Mouse (Mus musculus): ENCODE results near the gene Mbtd1.

Mbtd1 gene

DNA sequence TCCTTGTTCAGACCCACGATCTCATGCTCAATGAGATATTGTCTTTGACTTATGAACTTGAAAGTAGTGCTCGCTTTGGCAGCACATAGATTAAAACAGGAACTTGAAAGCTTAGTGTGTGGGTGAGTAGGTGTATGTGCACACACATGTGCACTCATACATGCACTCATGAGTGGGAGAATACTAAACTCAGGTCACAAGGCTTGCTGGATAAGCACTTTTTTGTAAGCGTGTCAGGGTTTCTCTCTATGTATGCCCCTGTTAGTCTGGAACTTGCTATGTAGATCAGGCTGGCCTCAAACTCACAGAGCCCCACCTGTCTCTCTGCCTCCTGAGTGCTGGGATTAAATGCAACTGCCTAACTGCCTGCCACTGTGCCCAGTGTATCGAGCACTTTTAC is 101.4 kb downstream of the Mbtd1 start:
- no peak for DNase-seq (ENCODE audit: low spot score)

DNA sequence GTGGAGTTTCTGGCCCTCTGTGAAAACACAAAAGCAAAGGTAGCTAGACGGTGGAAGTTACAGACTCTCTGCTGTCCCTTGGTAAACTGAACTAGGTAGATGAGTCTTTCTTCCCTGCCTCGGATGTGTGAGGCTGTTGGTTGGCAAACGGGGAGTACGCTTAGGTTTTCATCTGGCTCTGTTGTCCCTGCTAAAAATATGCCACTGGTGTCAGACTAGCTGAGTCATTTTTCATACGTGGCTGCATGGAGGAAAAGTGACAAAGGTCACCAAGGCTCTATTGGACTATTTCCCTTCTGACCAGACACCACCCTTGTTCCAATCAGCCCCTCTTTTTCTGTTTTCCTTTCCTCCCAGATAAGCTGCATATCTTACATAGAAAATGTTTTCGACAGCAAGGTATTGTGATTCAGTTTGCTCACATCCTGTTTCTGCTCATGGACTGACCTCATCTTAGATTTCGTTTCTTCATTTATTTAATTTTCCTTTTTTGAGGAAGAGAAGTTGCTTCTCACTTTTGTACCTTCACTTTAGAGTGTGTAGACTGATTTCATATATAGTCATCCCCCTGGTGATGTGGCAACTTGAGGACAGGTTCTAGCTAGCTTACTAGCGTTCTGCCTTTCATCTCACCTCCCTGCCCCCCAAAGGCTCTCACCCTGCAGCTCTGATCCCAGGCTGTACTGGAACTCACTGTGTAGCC is 102.1 kb downstream of the Mbtd1 start:
- no peak for DNase-seq (ENCODE audit: low spot score)

DNA sequence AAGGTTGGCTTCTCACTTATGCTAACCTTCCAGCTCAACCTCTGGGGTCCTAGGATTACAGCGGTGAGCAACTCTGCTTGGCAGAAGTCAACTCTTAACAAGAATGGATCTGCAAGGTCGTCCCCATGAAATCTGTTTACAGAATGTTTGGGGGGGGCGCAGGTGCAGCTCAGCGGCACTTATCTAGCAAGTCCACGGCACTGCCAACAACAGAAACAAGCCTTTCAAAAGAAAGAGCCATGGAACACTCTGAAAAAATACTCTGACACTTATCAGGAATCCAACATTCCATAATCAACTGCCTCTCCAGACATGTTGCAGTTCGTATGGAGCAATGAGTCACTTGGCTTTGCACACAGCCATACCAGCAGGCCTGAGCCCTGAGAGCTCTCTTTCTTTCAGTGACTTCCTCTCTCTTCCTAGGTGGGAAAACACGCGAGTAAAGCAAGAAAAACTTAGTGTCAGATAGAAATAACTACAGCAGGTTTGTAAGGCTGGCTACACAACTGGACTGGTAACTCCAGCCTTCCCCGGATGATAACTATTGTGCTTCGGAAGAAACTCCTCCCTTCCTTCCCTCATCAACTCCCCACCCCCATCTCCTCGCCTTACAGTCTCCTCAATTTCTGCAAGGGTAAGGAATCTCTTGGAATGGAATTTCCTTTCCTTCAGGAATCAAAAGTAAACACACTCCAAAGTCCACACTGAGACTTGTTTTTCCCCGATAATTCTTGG is 102.8 kb downstream of the Mbtd1 start:
- no peak for DNase-seq (ENCODE audit: low spot score)

DNA sequence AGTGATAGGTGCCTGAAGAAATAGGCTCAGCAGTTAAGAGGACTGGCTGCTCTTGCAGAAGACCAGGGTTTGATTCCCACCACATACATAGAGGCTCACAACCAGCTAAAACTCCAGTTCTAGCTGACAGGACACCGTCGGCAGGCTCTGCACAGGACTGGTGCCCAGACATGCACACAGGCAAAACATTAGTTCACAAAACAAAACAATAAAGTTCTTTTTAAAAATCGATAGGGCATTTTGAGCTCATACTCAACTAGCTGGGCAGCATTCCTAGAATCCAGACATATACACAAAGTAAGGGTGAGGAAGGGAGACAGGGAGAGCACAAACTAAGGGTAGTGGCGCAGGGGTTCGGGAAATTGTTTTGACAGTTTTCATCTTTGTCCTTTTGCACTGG is 108.9 kb downstream of the Mbtd1 start:
- peak; percentile 4 for DNase-seq (ENCODE audit: low spot score)

DNA sequence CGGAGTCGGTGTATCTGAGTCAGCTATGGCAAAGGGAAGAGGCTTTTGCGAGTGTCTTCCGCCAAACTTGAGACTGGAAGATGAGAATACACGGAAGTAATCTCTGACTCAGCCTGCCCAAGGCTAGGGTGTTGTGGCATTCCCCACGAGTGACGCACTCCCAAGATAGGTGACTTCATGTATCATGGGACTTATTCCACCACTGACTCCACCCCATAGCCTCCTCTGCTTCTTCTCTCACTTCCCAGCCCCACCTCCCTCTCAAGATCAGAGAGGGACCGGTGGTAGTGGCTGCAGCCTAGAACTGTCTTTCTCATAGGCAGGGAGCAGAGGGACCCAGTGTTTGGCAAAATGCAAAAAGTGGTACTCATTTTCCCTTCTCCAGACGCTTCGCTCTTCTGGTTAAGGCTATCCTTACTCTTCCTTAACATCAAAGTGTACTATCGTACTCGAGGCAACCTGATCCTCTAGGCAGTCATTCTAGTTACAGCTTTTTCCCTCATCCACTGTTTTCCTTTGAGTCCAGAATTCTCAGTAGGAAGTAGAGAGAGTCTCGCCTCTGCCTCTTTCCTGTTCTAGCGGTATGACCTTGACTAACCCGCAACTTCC is 109.6 kb downstream of the Mbtd1 start:
- peak; percentile 95 for DNase-seq (ENCODE audit: low spot score)

DNA sequence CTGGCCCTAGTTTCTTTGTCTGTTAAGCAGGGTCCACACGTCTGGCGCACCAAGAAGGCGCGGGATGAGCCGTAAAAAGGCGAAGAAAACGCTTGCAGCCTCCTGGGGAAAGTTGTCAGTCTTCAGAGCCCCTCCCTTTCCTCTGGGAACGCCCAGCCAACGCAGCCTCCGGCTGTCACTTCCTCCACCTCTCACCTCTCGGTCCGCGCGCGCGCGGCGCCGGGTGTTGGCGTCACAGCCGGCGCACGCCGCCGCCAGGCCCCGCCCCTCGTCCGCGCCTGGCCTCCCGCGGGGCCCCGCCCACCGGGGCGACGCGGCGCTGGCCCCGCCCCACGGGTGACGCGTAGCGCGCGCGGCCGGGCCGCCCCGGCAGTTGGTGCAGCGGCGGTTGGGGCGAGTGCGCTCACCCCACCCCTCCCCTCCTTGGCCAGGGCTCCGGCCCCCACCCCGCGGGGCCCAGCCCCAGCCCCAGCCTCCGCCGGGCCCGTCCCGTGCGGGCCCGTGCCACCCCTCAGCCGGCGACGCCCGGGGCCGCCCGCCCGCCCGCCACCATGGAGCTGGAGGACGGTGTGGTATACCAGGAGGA is 110.2 kb downstream of the Mbtd1 start, which contains the start of gene Spag9:
Gene Spag9 (plus strand): TSS at position 372 of the 586 bp plus-strand sequence.
- peak; percentile 96 for DNase-seq (ENCODE audit: low spot score)

Data from T-cell, adult 2 months (primary cell).